Mouse (Mus musculus) CD4-positive, CD25-positive, alpha-beta regulatory T cell, adult 4 months (primary cell): ENCODE data around the gene Fntb. TPM values are rescaled to one million over a fixed set of nuclear protein-coding genes. Genes with fewer than 3 reads are reported as not detected.
"Not testable (repeated sequence)": the region's sequence is repeated elsewhere in the genome, so short reads cannot be mapped to it uniquely, and the experiment has no call there.

ENCODE experiments used
- ATAC-seq: one replicate; pipeline ENCODE4 v1.8.0; 2017
- polyA plus RNA-seq, 2 experiments: library from polyadenylated mRNA; unstranded; fragments of 100-300 nt; shearing (Covaris generic); gene quantifications; one replicate each; pipeline ENCODE4 v1.2.1; 2017

Gene Fntb
- polyA plus RNA-seq, 2 experiments from 2014 or later: 28.8 to 30.3 TPM

GRCm38 (mm10) chr12:76837844-76838650 is 72.7 kb downstream of the Fntb start:
- peak; percentile 18 for ATAC-seq

GRCm38 (mm10) chr12:76839298-76839697 is 73.9 kb downstream of the Fntb start:
- no peak for ATAC-seq

- no peak for ATAC-seq
Measured at GRCm38 (mm10) chr12:76840081-76840480, 74.7 kb downstream of the Fntb start.

- peak; percentile 91 for ATAC-seq
Measured at GRCm38 (mm10) chr12:76844346-76845061, 79.1 kb downstream of the Fntb start.

- ATAC-seq: no peak
Measured at GRCm38 (mm10) chr12:76852419-76852818, 87.0 kb downstream of the Fntb start.

GRCm38 (mm10) chr12:76853378-76854142 is 88.2 kb downstream of the Fntb start:
- ATAC-seq: peak; percentile 67

- ATAC-seq: no peak
Measured at GRCm38 (mm10) chr12:76857087-76857486, 91.7 kb downstream of the Fntb start.

GRCm38 (mm10) chr12:76858788-76859187 is 93.4 kb downstream of the Fntb start:
- ATAC-seq: not testable (repeated sequence)

- ATAC-seq: no peak
Measured at GRCm38 (mm10) chr12:76863651-76864050, 98.3 kb downstream of the Fntb start.

GRCm38 (mm10) chr12:76865266-76865665 is 99.9 kb downstream of the Fntb start:
- ATAC-seq: no peak

- ATAC-seq: peak; percentile 96
Measured at GRCm38 (mm10) chr12:76867586-76868280, 102.3 kb downstream of the Fntb start.

- peak; percentile 42 for ATAC-seq
Measured at GRCm38 (mm10) chr12:76868463-76869198, 103.2 kb downstream of the Fntb start.

- no peak for ATAC-seq
Measured at GRCm38 (mm10) chr12:76869561-76869960, 104.2 kb downstream of the Fntb start.

- ATAC-seq: peak; percentile 18
Measured at GRCm38 (mm10) chr12:76872767-76873316, 107.5 kb downstream of the Fntb start.

- no peak for ATAC-seq
Measured at GRCm38 (mm10) chr12:76874826-76875225, 109.4 kb downstream of the Fntb start.

GRCm38 (mm10) chr12:76879242-76879641 is 113.9 kb downstream of the Fntb start:
- peak; percentile 79 for ATAC-seq

- no peak for ATAC-seq
Measured at GRCm38 (mm10) chr12:76880131-76880530, 114.7 kb downstream of the Fntb start.

GRCm38 (mm10) chr12:76883824-76884223 is 118.4 kb downstream of the Fntb start:
- no peak for ATAC-seq

- ATAC-seq: no peak
Measured at GRCm38 (mm10) chr12:76885103-76885502, 119.7 kb downstream of the Fntb start.

- peak; percentile 100 for ATAC-seq
Measured at GRCm38 (mm10) chr12:76886826-76887225, 121.4 kb downstream of the Fntb start.

- ATAC-seq: no peak
Measured at GRCm38 (mm10) chr12:76887941-76888340, 122.6 kb downstream of the Fntb start.
